Mouse (Mus musculus): ENCODE data around the gene Thbs2.

Thbs2 gene

GRCm38 (mm10) chr17:14696281-14696795 lies 2.3 kb upstream of the Thbs2 start:
- DNase-seq (ENCODE audit: low read depth), result no peak

- peak; percentile 61 for DNase-seq (ENCODE audit: low read depth)
Observed at GRCm38 (mm10) chr17:14693048-14693993, 714 bp downstream of the Thbs2 start.

DNA sequence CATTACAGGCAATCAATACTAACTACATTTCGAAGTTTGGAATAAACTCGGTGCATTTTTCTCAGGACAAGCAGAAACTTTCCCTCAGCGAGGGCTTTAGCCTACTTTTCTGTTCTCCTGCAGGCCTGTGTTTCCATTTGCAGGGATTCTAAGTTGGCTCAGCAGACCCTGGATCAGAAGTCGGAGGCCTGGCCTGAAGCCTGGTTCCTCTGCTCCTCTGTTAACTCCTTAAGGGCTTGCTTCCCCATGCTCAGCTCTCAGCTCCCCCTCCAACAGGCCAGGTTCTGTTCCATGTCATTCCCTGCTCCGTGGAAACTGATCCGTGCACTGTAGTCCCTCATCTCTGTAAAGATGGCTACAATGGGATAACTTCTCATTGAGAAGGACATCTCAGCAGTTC lies 2.1 kb downstream of the Thbs2 start:
- peak; percentile 62 for DNase-seq (ENCODE audit: low read depth)

GRCm38 (mm10) chr17:14691197-14691596 lies 2.8 kb downstream of the Thbs2 start:
- peak; percentile 64 for DNase-seq (ENCODE audit: low read depth)

- no peak for DNase-seq (ENCODE audit: low read depth)
Observed at GRCm38 (mm10) chr17:14682836-14683235, 11.2 kb downstream of the Thbs2 start.

- no peak for DNase-seq (ENCODE audit: low read depth)
Observed at GRCm38 (mm10) chr17:14681047-14681446, 13.0 kb downstream of the Thbs2 start.

DNA sequence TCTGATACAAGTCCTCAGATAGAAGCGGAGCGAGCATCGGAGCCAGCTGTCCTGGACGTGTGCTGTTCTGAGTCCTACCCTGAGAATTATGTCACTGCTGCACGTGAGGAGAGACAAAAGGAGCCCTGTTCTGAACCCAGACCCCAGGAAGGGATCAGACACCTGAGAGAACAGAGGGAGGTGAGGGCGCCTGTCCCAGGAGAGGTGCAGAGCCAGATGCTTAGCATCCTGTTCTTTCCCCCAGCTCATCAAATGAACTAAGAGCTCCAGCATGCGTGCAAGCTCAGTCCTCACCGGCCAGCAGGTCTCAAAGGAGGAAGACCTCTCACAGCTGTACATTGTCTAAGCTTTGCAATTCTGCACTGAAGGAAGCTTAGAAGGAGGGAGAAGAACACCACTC lies 16.8 kb downstream of the Thbs2 start:
- DNase-seq (ENCODE audit: low read depth), result no peak

DNA sequence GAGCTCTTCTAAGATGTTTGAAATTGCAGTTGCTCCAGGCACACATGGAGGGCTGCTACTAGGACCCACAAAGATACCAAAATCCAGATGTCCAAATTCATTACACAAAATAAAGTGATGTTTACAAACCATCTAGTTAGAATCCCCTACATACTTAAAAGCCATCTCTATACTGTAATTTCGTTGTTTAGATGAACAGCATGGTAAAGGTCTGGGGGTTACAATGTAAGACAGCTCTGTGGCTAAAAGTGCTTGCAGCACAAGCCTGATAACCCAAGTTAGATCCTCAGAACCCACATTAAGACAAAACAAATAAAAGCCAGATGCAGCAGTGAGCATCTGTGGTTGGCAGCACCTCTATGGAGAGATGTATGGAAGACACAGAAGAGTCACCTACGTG lies 18.5 kb downstream of the Thbs2 start:
- no peak for DNase-seq (ENCODE audit: low read depth)

DNA sequence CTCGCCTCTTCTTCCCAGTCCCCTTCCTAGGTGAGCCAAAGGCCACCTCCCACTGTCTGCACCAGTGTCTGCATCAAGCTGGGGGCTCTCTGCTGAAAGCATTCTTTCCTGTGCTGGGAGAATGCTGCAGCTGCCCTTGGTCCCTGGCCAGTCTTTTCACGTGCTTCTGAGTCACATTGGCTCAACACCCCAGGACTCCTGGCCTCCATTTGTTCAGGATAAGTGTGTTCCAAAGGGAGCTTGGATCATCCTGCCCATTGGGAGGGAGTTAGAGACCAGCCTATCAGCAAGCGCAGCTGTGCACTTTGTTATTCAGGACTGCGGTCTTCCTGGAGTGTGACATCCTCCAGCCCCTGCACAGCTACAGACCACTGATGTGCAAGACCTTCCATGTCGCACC lies 21.6 kb downstream of the Thbs2 start:
- peak; percentile 92 for DNase-seq (ENCODE audit: low read depth)

DNA sequence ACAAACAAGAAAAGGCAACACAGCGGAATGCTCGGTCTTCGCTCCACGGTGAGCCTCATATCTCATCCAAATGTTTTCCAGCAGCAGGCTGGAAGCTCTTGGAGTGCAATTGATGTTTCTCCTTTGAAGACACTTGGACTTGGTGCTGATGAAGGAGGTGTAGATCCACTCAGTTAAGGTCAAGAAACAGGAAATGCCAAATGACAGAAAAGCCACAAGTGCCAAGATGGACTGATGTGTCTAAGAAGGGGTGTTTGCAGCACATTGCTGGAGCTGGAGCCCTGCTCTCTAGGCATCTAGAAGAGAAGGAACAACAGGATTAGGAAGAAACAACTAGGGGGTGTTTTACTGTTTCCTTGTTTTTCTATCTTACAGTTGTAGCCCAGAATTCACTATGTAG lies 26.8 kb downstream of the Thbs2 start:
- DNase-seq (ENCODE audit: low read depth), result no peak

- DNase-seq (ENCODE audit: low read depth), result peak; percentile 30
Observed at GRCm38 (mm10) chr17:14666451-14666850, 27.6 kb downstream of the Thbs2 start.

DNA sequence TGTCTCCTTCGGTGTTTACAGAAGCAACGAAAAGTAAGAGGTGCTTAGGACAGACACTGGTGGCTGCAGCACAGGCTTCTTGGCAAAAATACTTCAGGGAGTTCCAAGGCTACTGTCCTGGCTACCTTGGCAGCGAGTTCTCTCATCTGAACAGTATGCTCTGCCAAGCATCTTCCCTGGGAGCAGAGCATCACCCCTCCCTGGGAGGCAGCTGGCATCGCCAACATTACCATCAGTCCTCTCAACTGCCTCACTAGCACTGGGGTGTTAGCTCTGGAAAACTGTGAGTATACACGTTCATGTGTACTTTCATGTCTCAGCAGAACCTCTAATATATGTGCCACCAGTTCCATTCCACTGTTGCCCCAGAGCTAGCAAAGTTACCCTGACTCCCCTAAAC lies 30.7 kb downstream of the Thbs2 start:
- DNase-seq (ENCODE audit: low read depth), result peak; percentile 62

DNA sequence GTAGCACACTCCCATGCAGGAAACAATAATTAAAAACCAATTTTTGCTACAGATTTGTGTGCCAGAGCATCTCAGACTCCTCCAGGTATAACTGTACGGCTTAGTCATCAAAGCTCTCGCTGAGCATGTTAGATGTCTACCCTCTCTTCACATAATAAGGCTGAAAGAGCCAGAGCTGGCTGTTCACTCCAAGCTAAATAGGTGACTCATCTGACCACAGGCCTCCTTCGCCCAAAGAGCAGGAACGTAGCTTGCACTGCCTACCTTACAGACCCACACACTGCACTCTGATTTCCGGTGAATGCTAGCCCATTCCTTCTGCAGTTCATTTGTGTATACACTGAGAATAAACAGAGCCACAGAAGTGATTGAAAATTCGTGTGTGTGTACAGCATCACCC lies 31.6 kb downstream of the Thbs2 start:
- peak; percentile 83 for DNase-seq (ENCODE audit: low read depth)

DNA sequence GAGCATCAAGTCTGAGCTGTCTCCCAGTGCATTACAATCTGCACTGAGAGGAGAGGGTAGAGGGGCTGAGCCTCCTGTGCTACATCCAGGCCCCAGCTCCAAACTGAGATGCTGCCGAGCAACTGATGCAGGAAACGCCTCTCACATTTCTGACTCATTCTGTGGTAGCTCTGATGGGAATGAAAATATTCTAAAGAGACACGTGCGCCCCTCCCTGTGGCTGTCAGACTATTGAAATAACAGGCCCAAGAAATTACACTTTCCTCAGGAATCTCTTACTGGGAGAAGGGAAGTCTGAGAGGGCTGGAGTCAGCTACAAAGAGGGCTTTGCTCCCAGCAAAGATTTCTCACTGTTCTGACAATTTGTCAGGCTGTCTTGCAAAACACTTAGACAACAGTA lies 34.3 kb downstream of the Thbs2 start:
- DNase-seq (ENCODE audit: low read depth), result peak; percentile 91

DNA sequence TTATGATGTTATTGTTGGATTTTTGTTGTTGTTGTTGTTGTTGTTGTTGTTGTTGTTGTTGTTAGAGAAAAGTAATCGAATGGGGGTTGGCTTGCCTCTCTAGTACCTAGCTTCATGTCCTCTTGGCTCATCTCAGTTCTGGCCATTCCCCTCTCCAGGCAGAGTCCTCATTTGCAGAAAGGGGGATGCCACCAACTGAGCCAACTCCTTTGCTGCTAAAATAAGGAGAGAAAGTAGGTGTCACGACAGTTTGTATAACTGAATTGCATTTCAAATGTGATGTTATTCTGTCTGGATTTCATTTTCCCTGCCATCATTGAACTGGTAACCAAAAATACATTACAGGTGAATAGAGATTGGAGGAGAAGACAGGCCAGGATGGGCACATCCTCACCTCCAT lies 35.9 kb downstream of the Thbs2 start:
- no peak for DNase-seq (ENCODE audit: low read depth)

DNA sequence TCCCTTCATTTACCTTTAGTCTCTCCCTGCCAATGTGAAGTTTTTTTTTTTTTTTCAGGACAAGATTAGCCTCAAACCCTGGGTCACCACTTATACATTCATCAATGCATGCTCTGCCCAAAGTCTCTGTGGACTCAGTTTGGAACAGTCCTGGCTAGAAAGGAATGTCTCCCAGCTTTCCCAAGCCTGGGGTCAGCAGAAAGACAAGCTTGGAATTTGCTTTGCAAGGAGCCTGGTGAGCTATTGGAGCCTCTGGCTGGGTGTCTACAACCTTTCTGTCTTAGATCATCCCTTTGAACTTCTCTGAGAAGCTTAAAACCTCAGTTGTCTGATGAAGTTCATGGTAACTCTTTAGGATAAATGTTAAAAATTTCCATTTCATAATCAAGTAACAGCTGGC lies 36.9 kb downstream of the Thbs2 start:
- DNase-seq (ENCODE audit: low read depth), result peak; percentile 59

- no peak for DNase-seq (ENCODE audit: low read depth)
Observed at GRCm38 (mm10) chr17:14654981-14655380, 39.1 kb downstream of the Thbs2 start.

- DNase-seq (ENCODE audit: low read depth), result no peak
Observed at GRCm38 (mm10) chr17:14652013-14652412, 42.0 kb downstream of the Thbs2 start.

GRCm38 (mm10) chr17:14647996-14648640 lies 45.9 kb downstream of the Thbs2 start:
- peak; percentile 89 for DNase-seq (ENCODE audit: low read depth)

- no peak for DNase-seq (ENCODE audit: low read depth)
Observed at GRCm38 (mm10) chr17:14643996-14644395, 50.0 kb downstream of the Thbs2 start.

DNA sequence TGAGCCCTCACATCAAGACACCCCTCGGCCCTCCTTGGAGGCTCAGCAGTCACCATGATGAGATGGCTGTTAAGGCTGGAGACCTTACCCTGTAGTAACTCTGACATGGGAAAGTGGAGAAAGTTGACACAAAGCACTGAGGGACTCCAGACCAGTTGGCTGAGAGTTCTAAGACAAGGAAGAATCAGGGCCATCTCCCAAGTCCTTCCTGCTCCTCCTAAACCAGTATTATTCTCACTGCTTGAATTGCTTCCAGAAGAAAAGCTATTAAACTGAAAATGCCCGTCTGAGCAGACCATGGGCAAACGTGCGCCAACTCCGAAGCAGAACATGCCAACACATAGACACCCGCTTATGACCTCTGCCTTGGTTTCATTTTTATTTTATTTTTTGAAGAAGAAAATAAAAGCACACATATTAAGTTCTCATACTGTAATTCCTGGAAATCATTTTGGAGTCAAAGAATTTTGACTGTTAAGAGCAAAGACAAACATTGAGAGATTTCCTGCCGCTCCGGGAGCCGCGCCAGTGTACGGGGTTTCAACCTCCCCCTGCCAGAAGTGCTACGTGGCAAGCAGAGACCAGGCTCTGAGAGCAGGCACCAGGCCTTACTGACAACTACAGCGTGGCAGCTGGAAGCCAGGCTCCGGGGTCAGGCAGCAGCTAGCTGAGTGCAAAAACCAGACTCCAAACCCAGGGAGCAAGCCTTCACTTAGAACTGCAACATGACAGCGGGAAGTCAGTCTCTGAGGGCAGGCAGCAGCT lies 53.5 kb downstream of the Thbs2 start:
- peak; percentile 55 for DNase-seq (ENCODE audit: low read depth)

GRCm38 (mm10) chr17:14635546-14636323 lies 58.3 kb downstream of the Thbs2 start:
- peak; percentile 79 for DNase-seq (ENCODE audit: low read depth)
